Mouse (Mus musculus) limb, embryonic 14.5 days (tissue): ENCODE data around the gene Cebpb. TPM values are rescaled to one million over a fixed set of nuclear protein-coding genes. Genes with fewer than 3 reads are reported as not detected.

Experiments used
- ATAC-seq: fragments of 200-750 bp; cut with Nextera tagmentation; 2 replicates; pipeline ENCODE4 v1.8.0; 2017; ENCODE audit warnings: low read depth, moderate number of reproducible peaks, moderate TSS enrichment; ENCODE audit not compliant: low FRiP score
- DNase-seq: peaks from one replicate; pipeline ENCODE4 v3.0.0-alpha.2; 2015; ENCODE audit warnings: low spot score
- H3K27ac ChIP-seq: fragments of 300-500 bp; sonication (generic); replicated peaks from 2 replicates; pipeline ENCODE4 v1.5.1; 2014; ENCODE audit warnings: low read depth, mild to moderate bottlenecking, low read length, moderate library complexity, mixed read lengths
- H3K27me3 ChIP-seq: fragments of 300-500 bp; sonication (generic); 2 replicates; pipeline ENCODE4 v1.6.1; 2014; ENCODE audit warnings: low read length, mixed read lengths; ENCODE audit not compliant: control insufficient read depth, insufficient read depth
- H3K36me3 ChIP-seq: fragments of 300-500 bp; sonication (generic); 2 replicates; pipeline ENCODE4 v1.6.1; 2014; ENCODE audit warnings: mild to moderate bottlenecking, low read length, moderate library complexity, mixed read lengths; ENCODE audit not compliant: control insufficient read depth, insufficient read depth
- H3K4me1 ChIP-seq: fragments of 300-500 bp; sonication (generic); 2 replicates; pipeline ENCODE4 v1.6.1; 2014; ENCODE audit warnings: antibody characterized with exemption, low read length, mixed read lengths; ENCODE audit not compliant: control insufficient read depth, insufficient read depth
- H3K4me2 ChIP-seq: fragments of 300-500 bp; sonication (generic); replicated peaks from 2 replicates; pipeline ENCODE4 v1.6.1; 2014; ENCODE audit warnings: low read depth, mild to moderate bottlenecking, low read length, moderate library complexity; ENCODE audit not compliant: severe bottlenecking
- H3K4me3 ChIP-seq: fragments of 300-500 bp; sonication (generic); replicated peaks from 2 replicates; pipeline ENCODE4 v1.5.1; 2014; ENCODE audit warnings: low read length
- H3K9ac ChIP-seq: fragments of 300-500 bp; sonication (generic); 2 replicates; pipeline ENCODE4 v1.6.1; 2014; ENCODE audit warnings: mild to moderate bottlenecking, low read depth, low read length, moderate library complexity; ENCODE audit not compliant: severe bottlenecking
- H3K9me3 ChIP-seq: fragments of 300-500 bp; sonication (generic); 2 replicates; pipeline ENCODE4 v1.6.1; 2016; ENCODE audit warnings: low read length; ENCODE audit not compliant: control insufficient read depth
- POLR2A ChIP-seq: fragments of 200-500 bp; IDR thresholded peaks from 2 replicates; pipeline ENCODE4 v1.8.0; 2012; ENCODE audit warnings: inconsistent platforms, mild to moderate bottlenecking, moderate library complexity, borderline replicate concordance; ENCODE audit not compliant: insufficient read depth, insufficient read length; ENCODE audit errors: extremely low read depth
- WGBS: fragments of 180-500 bp; shearing (Covaris S2); extraction: QIAGEN DNeasy Blood & Tissue Kit; methylation state at CpG from one replicate; pipeline ENCODE4 v1.1.7; 2014; 5-methylcytosine and 5-hydroxymethylcytosine counted together
- polyA plus RNA-seq, 2 experiments: library from polyadenylated mRNA; depleted of rRNA in 1 of 2; stranded (reverse) in 1 of 2; unstranded in 1 of 2; fragments of >200 nt; fragmentation: Nextera tagmentation in 1 of 2; extraction: Ambion mirVana in 1 of 2; gene quantifications; 2 replicates each; pipeline versions ENCODE4 v1.2.1 to v1.2.3; 2012 to 2014

Gene Cebpb
- polyA plus RNA-seq, 2 experiments: 27.4 to 29.7 TPM

GRCm38 (mm10) chr2:167693540-167693939 is 4.8 kb downstream of the Cebpb start:
- no peak overlapping the region for H3K9ac ChIP-seq
- no peak overlapping the region for H3K4me3 ChIP-seq
- H3K27me3 ChIP-seq: peaks cover 23% of the 10 kb centered on the region
- no peaks in the 10 kb centered on the region for H3K9me3 ChIP-seq
- no peak for ATAC-seq
- TF ChIP-seq POLR2A: no peak
- H3K4me1 ChIP-seq: peaks cover 7% of the 10 kb centered on the region; the same call in 1 of the 2 replicates
- DNase-seq: no peak
- no peak overlapping the region for H3K27ac ChIP-seq
- 90% methylated on average over 2 of the region's 2 CpGs for WGBS
- H3K4me2 ChIP-seq: no peak overlapping the region
- no peaks in the 10 kb centered on the region for H3K36me3 ChIP-seq

- no peak for TF ChIP-seq POLR2A
- WGBS: 81% methylated on average over 1 of the region's 1 CpGs
- no peaks in the 10 kb centered on the region for H3K9me3 ChIP-seq
- DNase-seq (no peak), ATAC-seq (no peak)
- H3K9ac ChIP-seq: no peak overlapping the region
- peaks cover 7% of the 10 kb centered on the region; the same call in 1 of the 2 replicates for H3K4me1 ChIP-seq
- no peak overlapping the region for H3K4me2 ChIP-seq
- no peaks in the 10 kb centered on the region for H3K36me3 ChIP-seq
- H3K4me3 ChIP-seq: no peak overlapping the region
- peaks cover 19% of the 10 kb centered on the region for H3K27me3 ChIP-seq
- no peak overlapping the region for H3K27ac ChIP-seq
These were observed 5.5 kb downstream of the Cebpb start for GRCm38 (mm10) chr2:167694244-167694643.

DNA sequence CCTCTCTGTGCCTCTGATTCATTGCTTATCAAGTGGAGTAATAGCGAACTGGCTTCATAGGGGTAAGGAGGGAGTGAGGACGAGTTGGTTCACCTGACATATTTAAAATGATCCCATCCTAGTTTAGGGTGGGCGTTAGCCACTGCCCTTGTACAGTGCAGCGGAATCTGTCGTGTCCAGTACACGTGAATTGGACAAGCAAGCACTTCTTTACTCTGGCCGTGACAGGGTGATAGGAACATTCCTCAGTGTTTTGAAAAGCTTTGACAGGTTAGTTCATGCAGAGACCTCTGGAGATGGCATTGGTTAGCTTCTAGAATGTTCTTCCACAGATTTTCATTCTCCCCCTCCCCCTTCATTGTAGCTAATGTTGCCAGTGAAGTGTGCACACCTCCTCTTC is 6.2 kb downstream of the Cebpb start:
- peaks cover 5% of the 10 kb centered on the region; the same call in 1 of the 2 replicates for H3K4me1 ChIP-seq
- no peaks in the 10 kb centered on the region for H3K9me3 ChIP-seq
- no peak overlapping the region for H3K4me3 ChIP-seq
- no peaks in the 10 kb centered on the region for H3K36me3 ChIP-seq
- DNase-seq (no peak), ATAC-seq (no peak)
- WGBS: 91% methylated on average over 7 of the region's 7 CpGs
- no peak overlapping the region for H3K9ac ChIP-seq
- no peak overlapping the region for H3K4me2 ChIP-seq
- TF ChIP-seq POLR2A: no peak
- peaks cover 13% of the 10 kb centered on the region for H3K27me3 ChIP-seq
- H3K27ac ChIP-seq: no peak overlapping the region

- peaks cover 2% of the 10 kb centered on the region; the same call in 1 of the 2 replicates for H3K4me1 ChIP-seq
- DNase-seq: no peak
- WGBS: 86% methylated on average over 14 of the region's 14 CpGs
- no peaks in the 10 kb centered on the region for H3K9me3 ChIP-seq
- no peak for ATAC-seq
- no peak overlapping the region for H3K9ac ChIP-seq
- no peak overlapping the region for H3K27ac ChIP-seq
- H3K36me3 ChIP-seq: no peaks in the 10 kb centered on the region
- peaks cover 8% of the 10 kb centered on the region for H3K27me3 ChIP-seq
- no peak for TF ChIP-seq POLR2A
- no peak overlapping the region for H3K4me3 ChIP-seq
- no peak overlapping the region for H3K4me2 ChIP-seq
These were observed 6.8 kb downstream of the Cebpb start for GRCm38 (mm10) chr2:167695491-167695890.

DNA sequence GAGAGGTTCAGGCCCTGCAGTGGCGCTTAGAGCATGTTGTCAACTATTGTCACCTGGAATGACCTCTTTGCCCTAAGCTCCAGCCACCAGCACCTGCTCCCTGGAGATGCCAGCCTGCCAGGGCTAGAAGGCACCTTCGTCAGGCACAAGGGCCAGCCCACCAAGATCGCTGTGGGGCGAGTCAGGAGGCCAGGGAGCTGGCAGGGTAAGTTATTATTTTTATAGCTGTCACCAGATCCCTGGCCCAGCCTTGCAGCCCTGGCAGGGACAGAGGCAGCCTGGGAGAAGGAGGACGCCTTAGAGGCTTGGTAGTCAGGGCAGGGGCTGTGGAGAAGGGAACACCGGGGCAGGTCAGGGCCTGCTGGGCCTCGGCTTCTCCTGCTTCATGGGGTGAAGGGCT is 7.4 kb downstream of the Cebpb start:
- no peak overlapping the region for H3K27ac ChIP-seq
- no peak overlapping the region for H3K9ac ChIP-seq
- no peak overlapping the region for H3K4me3 ChIP-seq
- no peaks in the 10 kb centered on the region for H3K4me1 ChIP-seq
- ATAC-seq: no peak
- H3K27me3 ChIP-seq: peaks cover 1% of the 10 kb centered on the region; the same call in 1 of the 2 replicates
- no peak for TF ChIP-seq POLR2A
- no peak for DNase-seq
- no peaks in the 10 kb centered on the region for H3K9me3 ChIP-seq
- no peaks in the 10 kb centered on the region for H3K36me3 ChIP-seq
- WGBS: 53% methylated on average over 7 of the region's 7 CpGs
- H3K4me2 ChIP-seq: no peak overlapping the region

GRCm38 (mm10) chr2:167697902-167698301 is 9.2 kb downstream of the Cebpb start:
- no peaks in the 10 kb centered on the region for H3K4me1 ChIP-seq
- 0 out of 2 replicates have a peak overlapping the region, but pooled peaks have one; percentile 2 for H3K9ac ChIP-seq
- H3K36me3 ChIP-seq: no peaks in the 10 kb centered on the region
- H3K9me3 ChIP-seq: no peaks in the 10 kb centered on the region
- 54% methylated on average over 5 of the region's 5 CpGs for WGBS
- H3K4me2 ChIP-seq: no peak overlapping the region
- no peak overlapping the region for H3K27ac ChIP-seq
- ATAC-seq (no peak), DNase-seq (peak; percentile 27)
- no peak for TF ChIP-seq POLR2A
- H3K4me3 ChIP-seq: no peak overlapping the region
- no peaks in the 10 kb centered on the region for H3K27me3 ChIP-seq
